Mouse (Mus musculus) inflammation-experienced regulatory T-cells (primary cell): ENCODE data around the gene Gm3500. TPM values are rescaled to one million over a fixed set of nuclear protein-coding genes. Genes with fewer than 3 reads are reported as not detected.

Source experiments
- polyA plus RNA-seq, 2 experiments: library from polyadenylated mRNA; unstranded; fragments of 100-300 nt; shearing (Covaris generic); gene quantifications; one replicate each; pipeline ENCODE4 v1.2.1; 2017

Gm3500 gene
- 10 to 100 TPM in 1 of 2 experiments, not detected in 1; 12.7 TPM for polyA plus RNA-seq

DNA sequence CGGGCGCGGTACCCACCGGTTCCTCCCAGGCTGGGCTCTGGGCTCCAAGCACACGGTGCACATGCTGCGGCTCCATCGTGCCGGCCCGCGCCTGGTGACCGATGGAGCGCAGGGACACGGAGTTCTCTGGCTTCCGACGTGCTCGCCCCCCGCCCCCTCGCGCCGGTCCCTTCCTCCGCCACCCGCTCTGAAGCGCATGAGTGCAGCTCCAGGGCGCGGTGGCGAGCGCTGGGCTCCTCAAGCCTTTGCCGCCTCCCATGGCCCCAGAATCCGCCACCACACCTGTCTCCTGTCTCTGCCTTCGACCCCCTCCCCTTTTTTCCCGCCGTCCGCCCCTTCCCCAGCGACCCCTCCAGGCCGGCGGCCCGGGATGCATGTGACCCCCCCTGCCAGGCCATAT is at the start of gene Gm3500:
Gene Gm3500 (minus strand): TSS at position 101 of the 400 bp plus-strand sequence.

DNA sequence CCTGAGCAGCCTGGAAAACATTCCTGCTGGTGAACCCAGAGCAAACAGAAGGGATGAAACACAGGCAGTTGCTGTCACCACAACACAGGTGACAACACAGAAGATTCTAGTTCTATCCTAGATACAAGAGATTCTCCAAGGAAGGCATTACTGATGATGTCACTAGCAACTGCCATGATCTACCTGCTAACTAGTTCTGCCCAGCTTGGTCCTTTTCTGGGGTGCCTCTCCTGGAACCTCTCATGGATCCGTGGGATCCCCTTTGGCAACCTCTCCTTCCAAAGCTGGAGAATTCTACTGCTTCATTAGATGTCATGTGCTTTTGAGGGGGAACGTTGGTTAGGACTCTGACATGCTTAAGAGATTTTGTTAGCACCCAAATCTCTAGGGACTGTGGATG is 54.0 kb downstream of the Gm3500 start, which contains the start of gene Gm3542:
Gene Gm3542 (minus strand): TSS at position 101 of the 400 bp plus-strand sequence.

Other genes with a start within 250 kb of the Gm3500 start
- gene Gm3317, start 224.5 kb downstream of the Gm3500 start, polyA plus RNA-seq: under 1 TPM in 1 of 2 experiments, not detected in 1; 0.62 TPM
- not detected for gene Gm8271, start 203.3 kb downstream of the Gm3500 start, polyA plus RNA-seq
- not detected for gene Gm3526, start 128.5 kb downstream of the Gm3500 start, polyA plus RNA-seq
- not detected for gene Gm3542, start 54.1 kb downstream of the Gm3500 start, polyA plus RNA-seq
- 1 to 10 TPM in 1 of 2 experiments, under 1 TPM in 1; 0.95 to 2.3 TPM for gene Gm3194, start 66.4 kb upstream of the Gm3500 start, polyA plus RNA-seq
- under 1 TPM in 1 of 2 experiments, not detected in 1; 0.20 TPM for gene Gm8246, start 88.8 kb upstream of the Gm3500 start, polyA plus RNA-seq
- not detected for gene Gm3187, start 95.2 kb upstream of the Gm3500 start, polyA plus RNA-seq
- gene Gm3488, start 112.6 kb upstream of the Gm3500 start, polyA plus RNA-seq: 10 to 100 TPM in 1 of 2 experiments, 1 to 10 TPM in 1; 1.6 to 10.8 TPM
- gene Gm3532, start 149.4 kb upstream of the Gm3500 start, polyA plus RNA-seq: under 1 TPM; 0.18 to 0.21 TPM
- not detected for gene Gm8265, start 244.0 kb upstream of the Gm3500 start, polyA plus RNA-seq